Mouse (Mus musculus) urinary bladder, adult 2 months (tissue): ENCODE results near the gene Nav2. TPM values are rescaled to one million over a fixed set of nuclear protein-coding genes. Genes with fewer than 3 reads are reported as not detected.

ENCODE experiments used
- DNase-seq: peaks from one replicate; pipeline ENCODE4 v3.0.0; 2022; ENCODE audit warnings: low spot score
- polyA plus RNA-seq: library from polyadenylated mRNA; depleted of rRNA; stranded (reverse); fragments of >200 nt; gene quantifications from 2 replicates; pipeline ENCODE4 v1.2.3, GENCODE M21; 2012

Gene Nav2
- polyA plus RNA-seq, 1 experiment, result 4.6 TPM

DNA sequence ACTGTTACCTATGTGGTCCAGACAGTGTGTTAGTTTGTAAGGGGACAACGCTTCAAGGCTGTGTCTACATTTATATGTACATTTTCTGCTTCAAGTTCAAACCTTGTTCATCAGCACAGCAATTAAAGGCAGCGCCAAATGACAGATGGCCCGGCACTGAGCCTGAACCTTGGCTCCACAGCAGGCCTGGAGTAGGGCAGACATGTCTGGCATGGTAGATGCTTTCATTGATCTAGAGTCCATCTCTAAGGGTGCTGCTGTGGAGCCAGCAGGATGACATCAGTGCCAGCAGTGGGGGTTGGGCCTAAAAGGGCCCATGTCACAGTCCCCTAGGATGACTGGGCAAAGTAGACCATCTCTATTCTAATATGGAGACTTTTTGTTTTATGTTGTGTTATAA is 186.0 kb downstream of the Nav2 start:
- no peak for DNase-seq

DNA sequence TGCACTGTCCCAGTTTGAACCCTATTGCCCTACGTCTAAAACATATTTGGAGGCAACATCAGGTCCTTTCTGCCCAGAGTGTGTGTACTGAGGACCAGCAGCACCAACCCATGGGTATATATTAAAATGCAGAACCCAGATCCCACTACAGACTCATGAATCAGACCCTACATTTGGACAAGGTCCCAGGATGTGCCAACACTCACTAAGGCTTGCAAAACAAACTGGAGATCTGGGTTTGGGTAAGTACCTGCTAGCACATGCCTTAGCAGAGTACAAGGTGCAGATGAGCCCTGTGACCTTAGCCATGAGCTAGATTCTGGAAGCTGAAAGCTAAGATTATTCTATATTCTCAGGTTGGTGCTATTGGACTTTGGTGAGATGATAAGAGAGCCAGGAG is 192.8 kb downstream of the Nav2 start:
- DNase-seq, result no peak

GRCm38 (mm10) chr7:49102223-49102622 is 193.7 kb downstream of the Nav2 start:
- DNase-seq, result no peak

- DNase-seq, result no peak
Observed at GRCm38 (mm10) chr7:49104376-49104775, 195.9 kb downstream of the Nav2 start.

DNA sequence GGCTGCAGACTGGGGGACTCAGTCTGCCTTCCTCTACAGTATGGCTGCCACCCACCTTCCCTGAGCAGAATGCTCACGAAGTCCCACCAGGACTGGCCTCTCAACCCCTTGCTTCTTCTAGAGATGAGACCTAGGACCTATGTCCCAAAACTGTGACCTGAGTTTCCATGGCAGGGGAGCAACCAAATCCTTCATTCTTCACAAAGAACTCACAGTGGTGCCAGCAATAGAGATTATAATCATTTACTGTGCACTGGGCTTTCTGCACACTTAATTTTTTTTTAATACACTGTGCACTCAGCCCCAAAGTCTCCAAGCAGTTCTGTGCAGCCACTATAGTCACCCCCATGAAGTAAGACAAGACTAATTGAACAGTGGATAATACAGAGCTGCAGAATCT is 196.3 kb downstream of the Nav2 start:
- no peak for DNase-seq

DNA sequence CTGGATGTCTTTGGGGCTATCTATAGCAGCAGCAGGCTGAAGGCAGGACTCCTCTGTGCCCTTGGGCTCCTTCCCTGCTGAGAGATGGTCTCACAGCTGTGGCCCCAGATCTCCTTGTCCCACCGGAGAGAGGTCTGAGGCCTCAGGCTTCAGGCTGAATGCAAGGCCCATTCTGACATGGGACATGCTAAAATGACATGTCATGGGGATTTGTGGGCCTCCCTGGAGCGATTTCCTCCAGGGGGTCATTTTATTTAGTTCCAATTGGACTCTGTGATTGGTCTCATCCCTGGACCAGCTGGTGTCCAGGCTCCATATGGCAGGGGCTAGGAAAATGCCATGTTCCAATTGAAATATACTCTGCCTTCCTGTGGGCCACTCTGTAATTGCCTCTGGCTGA is 197.0 kb downstream of the Nav2 start:
- no peak for DNase-seq

DNA sequence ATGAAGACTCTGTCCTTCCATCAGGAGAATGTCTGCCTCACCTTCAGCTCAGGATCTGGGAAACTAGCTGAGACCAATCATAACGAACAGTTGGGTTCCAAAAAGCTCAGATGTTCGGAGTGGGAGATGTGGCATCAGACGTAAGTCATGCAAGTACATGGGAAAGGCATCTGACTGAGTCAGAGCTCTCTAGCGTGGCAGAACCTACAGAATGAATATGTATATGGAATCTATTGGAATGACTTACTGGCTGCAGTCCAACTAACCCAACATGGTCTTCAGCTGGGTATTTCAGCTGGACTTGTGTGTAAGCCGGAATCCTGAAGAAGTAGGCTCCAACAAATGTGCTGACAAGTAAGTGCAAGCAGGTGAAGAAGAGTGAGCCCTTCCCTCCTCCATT is 199.6 kb downstream of the Nav2 start:
- DNase-seq, result no peak

DNA sequence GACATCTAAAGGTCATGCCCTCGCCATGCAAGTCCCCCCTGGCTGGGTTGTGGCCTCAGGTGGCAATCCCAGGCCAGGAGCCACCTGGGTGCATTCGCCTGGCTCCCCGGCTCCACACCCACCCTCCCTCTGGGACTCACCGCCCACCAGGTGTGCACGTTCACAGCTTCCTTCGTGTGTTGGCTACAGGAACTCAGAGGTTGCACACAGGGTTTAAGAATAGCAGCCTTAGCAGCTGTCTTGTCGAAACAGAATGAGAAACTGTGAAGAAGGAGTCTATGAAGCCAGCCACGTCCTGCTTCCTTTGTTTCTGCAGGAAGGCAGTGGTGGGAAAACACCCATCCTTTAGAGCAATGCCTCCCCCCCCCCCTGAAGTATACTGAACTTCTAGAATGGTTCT is 210.5 kb downstream of the Nav2 start:
- no peak for DNase-seq

GRCm38 (mm10) chr7:49119794-49120487 is 211.4 kb downstream of the Nav2 start:
- DNase-seq, result no peak

DNA sequence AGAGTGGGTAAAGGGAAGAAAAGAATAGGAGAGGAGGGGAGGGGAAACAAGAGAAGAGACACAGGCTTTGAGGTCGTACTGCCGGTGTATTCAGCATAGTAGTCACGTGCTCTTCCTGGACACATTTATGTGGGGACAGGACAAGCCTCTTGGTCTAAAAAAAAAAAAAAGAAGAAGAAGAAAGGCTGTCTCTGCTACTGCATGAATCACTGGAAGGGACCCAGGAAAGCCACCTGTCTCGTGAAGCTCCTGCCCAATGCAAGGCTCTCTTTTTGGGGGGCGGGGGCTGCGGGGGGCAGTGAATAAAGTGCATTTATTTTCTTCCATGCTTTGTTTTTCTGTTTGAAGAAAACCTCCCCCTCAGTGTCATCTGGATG is 212.0 kb downstream of the Nav2 start:
- no peak for DNase-seq

- peak; percentile 79 for DNase-seq
Observed at GRCm38 (mm10) chr7:49120935-49121691, 212.6 kb downstream of the Nav2 start.

DNA sequence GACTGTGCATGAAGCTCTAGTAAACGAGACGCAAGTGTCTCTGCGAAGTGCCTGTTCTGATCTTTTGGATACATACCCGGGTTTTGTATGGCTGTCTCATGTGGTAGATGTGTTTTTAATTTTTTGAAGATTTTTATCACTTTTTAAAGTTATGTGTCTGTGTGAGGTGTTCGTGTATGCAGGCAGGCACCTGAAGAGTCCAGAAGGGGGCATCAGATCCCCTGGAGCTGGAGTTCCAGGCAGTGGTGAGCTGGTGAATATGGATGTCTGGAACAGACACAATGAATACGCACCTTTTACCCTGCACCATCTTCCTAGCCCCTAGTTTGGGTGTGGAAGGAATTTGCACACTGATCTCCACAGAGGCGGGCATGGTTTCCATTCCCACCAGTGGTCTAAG is 214.0 kb downstream of the Nav2 start:
- no peak for DNase-seq

- DNase-seq, result no peak
Observed at GRCm38 (mm10) chr7:49125545-49125944, 217.0 kb downstream of the Nav2 start.

- DNase-seq, result no peak
Observed at GRCm38 (mm10) chr7:49128224-49128623, 219.7 kb downstream of the Nav2 start.

GRCm38 (mm10) chr7:49132851-49133351 is 224.4 kb downstream of the Nav2 start:
- peak; percentile 43 for DNase-seq

DNA sequence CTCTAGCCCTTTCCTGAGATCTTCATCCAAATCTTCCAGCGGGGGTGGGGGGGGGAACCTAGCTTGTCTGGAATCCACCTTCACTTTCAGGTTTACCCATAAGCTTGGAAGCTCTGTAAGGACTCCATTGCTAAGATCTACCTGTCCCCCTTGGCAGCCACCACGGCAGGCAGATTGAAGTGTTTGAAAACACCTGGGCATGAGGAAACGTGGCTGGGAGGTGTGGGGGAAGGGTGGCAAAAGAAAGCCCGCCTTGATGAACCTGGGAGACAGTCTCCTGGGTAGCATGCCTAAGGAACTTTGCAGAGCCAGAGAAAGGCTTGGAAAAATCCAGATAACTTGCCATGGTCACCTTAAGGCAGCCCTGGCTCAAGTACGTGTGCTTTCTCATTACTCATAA is 225.9 kb downstream of the Nav2 start:
- no peak for DNase-seq

DNA sequence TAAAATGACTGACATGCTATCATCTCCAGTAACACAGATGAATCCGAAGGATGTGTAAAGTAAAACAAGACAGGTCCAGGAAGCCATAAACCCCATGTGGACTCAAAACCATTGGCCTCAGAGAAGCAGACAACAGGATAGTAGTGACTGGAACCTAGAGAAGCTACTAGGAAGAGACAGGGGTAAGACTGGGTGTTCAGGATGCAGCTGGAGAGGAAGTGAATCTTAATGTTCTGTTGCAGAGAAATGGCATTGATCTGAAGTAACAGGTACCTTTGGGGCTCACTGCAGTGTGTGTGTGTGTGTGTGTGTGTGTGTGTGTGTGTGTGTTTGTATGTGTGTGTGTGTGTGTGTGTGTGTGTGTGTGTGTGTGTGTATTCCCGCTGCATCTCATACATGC is 231.2 kb downstream of the Nav2 start:
- DNase-seq, result no peak

DNA sequence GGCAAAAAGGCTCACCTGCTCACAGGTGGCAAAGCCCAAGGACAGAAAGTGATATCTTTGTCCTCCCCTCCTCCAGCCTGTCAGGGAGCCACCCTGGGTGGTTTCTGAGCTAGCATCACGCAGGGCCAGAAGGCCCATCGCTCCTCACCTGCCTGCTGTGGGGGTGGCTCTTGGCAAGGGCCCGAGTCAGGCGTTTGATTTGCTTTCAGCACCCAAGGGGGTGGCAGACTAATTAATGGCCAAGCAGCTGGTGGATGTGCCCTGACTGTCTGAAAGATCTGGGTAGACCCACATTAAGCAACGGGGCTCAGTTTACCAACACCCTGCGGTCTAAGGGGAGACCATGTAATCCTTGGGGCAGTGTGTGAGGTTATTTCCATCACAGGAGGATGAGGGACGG is 235.4 kb downstream of the Nav2 start:
- DNase-seq, result no peak

DNA sequence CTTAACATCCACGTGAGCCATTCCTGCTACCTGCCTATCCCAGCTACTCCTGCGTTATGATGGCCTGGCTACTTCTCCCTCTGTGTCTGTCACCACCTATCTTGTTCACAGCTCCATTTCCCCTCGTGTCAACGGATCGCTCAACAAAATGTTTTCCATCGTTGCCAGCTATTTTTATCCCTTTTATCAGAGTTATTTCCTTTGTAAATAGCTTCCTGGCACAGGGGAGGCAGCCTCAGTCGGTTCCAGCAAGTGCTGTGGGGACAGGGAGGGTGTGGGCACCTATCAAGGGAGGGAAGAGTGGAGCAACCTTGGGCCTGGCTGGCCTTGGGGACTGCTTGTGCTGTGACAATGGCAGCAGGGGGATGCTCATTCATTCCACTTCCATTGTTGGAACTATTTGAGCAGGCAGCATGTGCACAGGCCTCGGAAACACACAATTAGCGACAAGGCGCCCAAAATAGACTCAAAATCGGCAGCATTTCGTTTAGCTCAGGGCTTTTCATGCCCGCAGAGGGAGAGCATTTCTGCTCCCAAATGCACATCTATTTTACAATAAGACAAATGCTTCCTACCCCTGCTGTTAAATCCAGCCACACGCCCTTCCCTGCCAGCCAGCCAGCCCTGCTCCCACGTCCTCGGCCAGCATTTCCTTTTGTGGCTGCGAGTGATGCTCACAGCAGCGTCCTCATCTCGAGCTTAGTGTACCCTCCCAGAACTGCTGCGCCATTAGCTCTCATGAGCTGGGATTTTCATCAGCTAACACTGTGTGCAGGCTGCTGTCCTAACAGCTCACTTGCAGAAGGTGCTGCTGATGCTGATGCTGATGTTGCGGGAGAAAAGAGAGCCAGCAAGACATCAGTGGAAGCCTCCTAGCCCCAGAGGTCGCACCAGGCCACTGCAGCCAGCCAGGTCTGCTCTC is 237.5 kb downstream of the Nav2 start:
- DNase-seq, result no peak

DNA sequence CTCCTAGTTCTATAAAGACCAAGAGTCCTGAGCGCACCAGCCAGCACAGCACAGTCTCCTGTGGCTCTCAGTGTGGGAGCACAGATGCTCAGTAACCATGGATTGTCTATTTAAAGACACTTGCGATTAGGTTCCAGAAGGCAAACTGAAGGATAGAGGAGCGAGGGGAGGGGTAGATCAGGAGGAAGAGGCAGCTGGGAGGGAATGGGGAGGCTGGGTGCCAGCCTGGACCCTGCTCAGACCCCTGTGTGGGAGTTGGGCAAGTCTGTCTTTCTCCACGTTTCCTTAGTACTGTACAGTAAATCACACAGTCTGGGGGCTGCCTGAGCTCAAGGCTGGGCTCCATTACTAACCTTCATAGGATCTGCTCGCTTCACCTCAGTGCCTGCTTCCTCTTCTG is 243.8 kb downstream of the Nav2 start:
- DNase-seq, result no peak

DNA sequence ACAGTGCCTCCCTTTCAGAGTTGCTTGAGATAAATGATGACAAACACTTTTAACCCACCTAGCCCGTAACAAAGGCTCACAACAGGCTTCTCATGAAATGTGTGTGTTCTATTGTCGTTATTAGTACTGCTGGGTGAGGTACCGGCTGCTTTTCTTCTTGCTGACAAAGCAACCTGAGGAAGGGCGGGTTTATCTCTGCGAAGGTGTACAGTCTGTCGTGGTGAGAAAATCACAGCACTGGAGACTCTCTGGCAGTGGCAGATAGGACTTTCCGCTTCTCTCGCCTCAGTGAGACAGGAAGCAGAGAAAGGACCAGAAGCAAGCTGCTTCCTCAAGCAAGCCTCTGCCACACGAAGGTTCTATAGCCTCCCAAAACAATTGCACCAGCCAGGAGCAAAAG is 244.2 kb downstream of the Nav2 start:
- no peak for DNase-seq

DNA sequence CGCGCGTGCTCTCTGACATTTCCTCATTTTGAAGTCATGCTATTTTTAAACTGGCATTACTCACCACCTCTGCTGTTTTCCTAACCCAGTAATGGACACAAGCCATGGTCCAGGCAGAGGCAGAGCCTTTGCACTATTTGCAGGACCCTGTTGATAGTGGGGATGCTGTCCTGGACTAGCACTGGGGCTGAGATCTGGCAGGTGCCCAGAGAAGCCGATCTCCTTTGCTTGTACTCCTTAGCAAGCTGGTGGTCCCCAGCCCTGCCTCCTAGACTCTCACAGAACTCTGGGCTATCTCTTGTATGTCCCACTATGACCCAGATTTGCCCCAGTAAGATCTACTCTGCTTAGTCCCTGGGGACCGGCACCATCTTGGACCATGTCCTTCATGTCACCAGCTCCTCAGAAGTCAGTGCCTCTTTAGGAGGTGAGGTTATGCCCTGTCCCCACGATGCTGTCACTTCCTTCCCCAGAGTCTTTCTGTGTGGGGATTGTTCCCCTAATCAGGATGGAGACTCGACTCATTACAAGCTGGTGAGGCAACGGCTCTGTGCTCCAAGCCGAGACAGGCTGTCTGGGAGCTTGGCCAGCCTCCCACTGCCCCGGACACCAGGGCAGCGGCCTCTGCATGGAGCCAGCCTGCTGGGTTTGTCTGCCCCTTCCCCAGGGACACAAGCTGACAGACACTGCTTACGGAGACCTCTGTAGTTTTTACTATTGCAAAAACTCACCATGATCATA is 250.3 kb downstream of the Nav2 start:
- DNase-seq, result no peak
